ENCODE assay signal across 24 mouse cellular contexts in genomic region chr2:169274101-169274500, GRCm38 (mm10).
DNase-seq lines count a peak whose midpoint lies in the region; ATAC-seq and TF ChIP-seq lines count a peak whose summit lies in the region.
"Had no signal": no experiment of that assay in that cellular context is flagged by ENCODE, and none has a peak within 500 bp of the region (broad histone marks: within the 10 kb centered on the region; RNA-seq: fewer than 3 reads in every experiment).

No protein-coding gene starts in this region.

- no peaks in the 10 kb centered on the region for H3K27me3 ChIP-seq in liver, adult 2 months (ENCODE audit: control insufficient read depth, insufficient read depth, low read length)
- H3K27me3 ChIP-seq in liver, postnatal 0 days (ENCODE audit: insufficient read depth, low read length): no peaks in the 10 kb centered on the region
- H3K27me3 ChIP-seq: CH12.LX; embryonic facial prominence, embryonic 13.5 days; embryonic facial prominence, embryonic 15.5 days had no signal

- DNase-seq in adrenal gland, adult (ENCODE audit: inconsistent age in 2 of 2, low spot score in 1 of 2): peak; percentile 7 to 83
- DNase-seq in adrenal gland, postnatal 10 days: no peak
- DNase-seq in adrenal gland, adult 8-10 months: peak; percentile 18
- no peak for DNase-seq in adrenal gland, postnatal 14 days
- peak; percentile 23 for DNase-seq in liver, adult 2 months (ENCODE audit: extremely low read depth, low read depth, low spot score)
- no peak for DNase-seq in liver, postnatal 0 days
- DNase-seq: B cell, adult 2 months; cerebellum, adult 11 months; cerebellum, adult 18-20 months; cerebellum, adult 8-10 months; cerebellum, adult 9-11 months; cerebellum, postnatal 14 days; cerebellum, postnatal 36 days; embryo, embryonic 11 days had no signal

- TF ChIP-seq CTCF in liver, adult 2 months (IDR thresholded peaks at IDR 0.05; ENCODE audit: low read depth, low read length): no peak
- no peak for TF ChIP-seq CTCF in liver, postnatal 0 days (IDR thresholded peaks at IDR 0.05; ENCODE audit: low read depth)

- no peaks in the 10 kb centered on the region for H3K4me1 ChIP-seq in liver, adult 2 months (ENCODE audit: control insufficient read depth, insufficient read depth, low read length)
- H3K4me1 ChIP-seq in liver, postnatal 0 days (ENCODE audit: insufficient read depth): no peaks in the 10 kb centered on the region
- H3K4me1 ChIP-seq: embryonic facial prominence, embryonic 15.5 days had no signal

- 10% methylated on average over 1 of the region's 1 CpGs for WGBS in liver, adult 2 months
- WGBS in liver, postnatal 0 days (ENCODE audit: insufficient replicate concordance): 56% methylated on average over 1 of the region's 1 CpGs

- no peak overlapping the region for H3K4me2 ChIP-seq in liver, postnatal 0 days (ENCODE audit: low read depth, low read length)
- H3K4me2 ChIP-seq: embryonic facial prominence, embryonic 13.5 days; embryonic facial prominence, embryonic 15.5 days; forebrain, embryonic 12.5 days had no signal

- no peak for TF ChIP-seq EP300 in liver, postnatal 0 days (IDR thresholded peaks at IDR 0.05; ENCODE audit: low read depth)

- ATAC-seq in liver, postnatal 0 days: no peak
- ATAC-seq: CD4-positive, CD25-positive, alpha-beta regulatory T cell, adult 4 months; forebrain, embryonic 14.5 days; forebrain, embryonic 16.5 days had no signal

- no peaks in the 10 kb centered on the region for H3K79me2 ChIP-seq in liver, adult 2 months (ENCODE audit: control insufficient read depth, insufficient read depth, low read length)

- no peak for TF ChIP-seq POLR2A in liver, adult 2 months (IDR thresholded peaks at IDR 0.05; ENCODE audit: extremely low read depth, insufficient read depth, low read length)

- H3K27ac ChIP-seq in liver, adult 2 months (replicated peaks; ENCODE audit: insufficient read depth, low read depth, low read length): no peak overlapping the region
- no peak overlapping the region for H3K27ac ChIP-seq in liver, postnatal 0 days (ENCODE audit: low read depth)
- H3K27ac ChIP-seq: embryonic facial prominence, embryonic 13.5 days; embryonic facial prominence, embryonic 15.5 days; forebrain, embryonic 10.5 days; forebrain, embryonic 12.5 days had no signal

- H3K9me3 ChIP-seq in liver, postnatal 0 days (ENCODE audit: low read length): peaks cover 4% of the 10 kb centered on the region
- H3K9me3 ChIP-seq: embryonic facial prominence, embryonic 13.5 days; embryonic facial prominence, embryonic 15.5 days; forebrain, embryonic 10.5 days; forebrain, embryonic 12.5 days had no signal

- H3K9ac ChIP-seq in liver, adult 2 months (ENCODE audit: low read depth, low read length): no peak overlapping the region
- no peak overlapping the region for H3K9ac ChIP-seq in liver, postnatal 0 days (replicated peaks)
- H3K9ac ChIP-seq: embryonic facial prominence, embryonic 13.5 days; embryonic facial prominence, embryonic 15.5 days; forebrain, embryonic 12.5 days had no signal

- H3K36me3 ChIP-seq in liver, adult 2 months (ENCODE audit: control insufficient read depth, insufficient read depth, low read length): no peaks in the 10 kb centered on the region
- H3K36me3 ChIP-seq in liver, postnatal 0 days (replicated peaks; ENCODE audit: insufficient read depth, low read length): no peaks in the 10 kb centered on the region
- H3K36me3 ChIP-seq: embryonic facial prominence, embryonic 13.5 days; embryonic facial prominence, embryonic 15.5 days; forebrain, embryonic 10.5 days; forebrain, embryonic 12.5 days; G1E had no signal

- H3K4me3 ChIP-seq in liver, adult 2 months (ENCODE audit: insufficient read depth, low read depth, low read length): no peak overlapping the region
- H3K4me3 ChIP-seq in liver, postnatal 0 days (ENCODE audit: low read depth, low read length): no peak overlapping the region
- H3K4me3 ChIP-seq: embryonic facial prominence, embryonic 13.5 days; embryonic facial prominence, embryonic 15.5 days; erythroblast, embryonic 14.5 days; forebrain, embryonic 10.5 days; forebrain, embryonic 12.5 days had no signal

Comparison
In these comparisons a context has a peak if more than half of its experiments do, and no peak if none do; other contexts are left out.
1. DNase-seq: peak in adrenal gland, adult (2 of 2), adrenal gland, adult 8-10 months (single experiment) and liver, adult 2 months (single experiment); none in adrenal gland, postnatal 10 days (single experiment), adrenal gland, postnatal 14 days (single experiment) and liver, postnatal 0 days (single experiment).